In genomic region chr7:100493484-100494414, GRCm38 (mm10) we compare ENCODE assay signal across 8 mouse cellular contexts. TPM values are rescaled to one million over a fixed set of nuclear protein-coding genes. Genes with fewer than 3 reads are reported as not detected.
DNase-seq lines count a peak whose midpoint lies in the region; ATAC-seq and TF ChIP-seq lines count a peak whose summit lies in the region.

No protein-coding gene starts in this region.

- no peak for DNase-seq in gastrocnemius, adult 2 months
- no peak for DNase-seq in gastrocnemius, postnatal 36 days
- peak; percentile 71 for DNase-seq in adrenal gland, postnatal 14 days
- peak; percentile 41 for DNase-seq in kidney, adult 9 months
- peak; percentile 73 for DNase-seq in lung, postnatal 10 days
- peak; percentile 57 for DNase-seq in skeletal muscle tissue, adult 2 months (ENCODE audit: low read depth, low spot score)
- no peak for DNase-seq in gastrocnemius, postnatal 14 days

- TF ChIP-seq CTCF in gastrocnemius, adult 2 months (IDR thresholded peaks at IDR 0.05): no peak

- peak overlapping the region; percentile 78 for H3K4me3 ChIP-seq in gastrocnemius, adult 2 months

- intact Hi-C loops in gastrocnemius, adult 2 months (cut with DNase I): no loop called here
- intact Hi-C loops in gastrocnemius, postnatal 36 days (cut with DNase I): no loop called here
- intact Hi-C loops in gastrocnemius, postnatal 14 days (cut with DNase I; ENCODE audit: low total_unique reads): no loop called here

- ATAC-seq in granulocyte monocyte progenitor cell, adult 5-6 weeks (replicated peaks; ENCODE audit: poor library complexity, severe bottlenecking): peak; percentile 1; the same call in 1 of the 2 replicates

- H3K27ac ChIP-seq in gastrocnemius, adult 2 months: peak overlapping the region; percentile 83

RNA-seq across cellular contexts. Expression of gene Ucp2, which starts 0.6 kb away (rescaled TPM):
- 10 to 100 TPM; 17.4 to 27.2 TPM for total RNA-seq in gastrocnemius, adult 2 months (2021)
- 10 to 100 TPM; 29.8 to 36.9 TPM for total RNA-seq in gastrocnemius, postnatal 36 days (2021)
- 355 and 500 TPM in 2 replicates for total RNA-seq in adrenal gland, postnatal 14 days (2021)
- 413 and 551 TPM in 2 replicates for total RNA-seq in granulocyte monocyte progenitor cell, adult 5-6 weeks (2014; fragmentation: Nextera tagmentation)
- total RNA-seq in granulocyte monocyte progenitor cell, adult 5-6 weeks (2017): 97.5 and 99.2 TPM in 2 replicates
- total RNA-seq in gastrocnemius, postnatal 14 days (2021): 100 to 1,000 TPM; 121 to 126 TPM

RNA-seq across cellular contexts. Expression of gene Ucp3, which starts 21.0 kb away (rescaled TPM):
- total RNA-seq in gastrocnemius, adult 2 months (2021): 100 to 1,000 TPM; 141 to 174 TPM
- 100 to 1,000 TPM; 173 to 239 TPM for total RNA-seq in gastrocnemius, postnatal 36 days (2021)
- total RNA-seq in adrenal gland, postnatal 14 days (2021): 41.2 and 43.0 TPM in 2 replicates
- not detected in 2 replicates for total RNA-seq in granulocyte monocyte progenitor cell, adult 5-6 weeks (2014; fragmentation: Nextera tagmentation)
- not detected in 2 replicates for total RNA-seq in granulocyte monocyte progenitor cell, adult 5-6 weeks (2017)
- total RNA-seq in gastrocnemius, postnatal 14 days (2021): 100 to 1,000 TPM in 1 of 2 experiments, 10 to 100 TPM in 1; 58.1 to 197 TPM

RNA-seq across cellular contexts. Expression of gene Dnajb13, which starts 21.0 kb away (rescaled TPM):
- not detected for total RNA-seq in gastrocnemius, adult 2 months (2021)
- not detected for total RNA-seq in gastrocnemius, postnatal 36 days (2021)
- 0.30 TPM in 1 of 2 replicates, not detected in the other for total RNA-seq in adrenal gland, postnatal 14 days (2021)
- not detected in 2 replicates for total RNA-seq in granulocyte monocyte progenitor cell, adult 5-6 weeks (2014; fragmentation: Nextera tagmentation)
- not detected in 2 replicates for total RNA-seq in granulocyte monocyte progenitor cell, adult 5-6 weeks (2017)
- not detected for total RNA-seq in gastrocnemius, postnatal 14 days (2021)

RNA-seq across cellular contexts. Expression of gene Coa4, which starts 43.1 kb away (rescaled TPM):
- 10 to 100 TPM; 11.4 to 13.2 TPM for total RNA-seq in gastrocnemius, adult 2 months (2021)
- total RNA-seq in gastrocnemius, postnatal 36 days (2021): 10 to 100 TPM in 1 of 2 experiments, 1 to 10 TPM in 1; 9.1 to 10.4 TPM
- total RNA-seq in adrenal gland, postnatal 14 days (2021): 7.8 and 10.4 TPM in 2 replicates
- total RNA-seq in granulocyte monocyte progenitor cell, adult 5-6 weeks (2014; fragmentation: Nextera tagmentation): 5.4 and 14.1 TPM in 2 replicates
- total RNA-seq in granulocyte monocyte progenitor cell, adult 5-6 weeks (2017): 20.0 and 21.1 TPM in 2 replicates
- 10 to 100 TPM in 1 of 2 experiments, 1 to 10 TPM in 1; 9.7 to 10.9 TPM for total RNA-seq in gastrocnemius, postnatal 14 days (2021)

Comparison
In these comparisons a context has a peak if more than half of its experiments do, and no peak if none do; other contexts are left out.
1. DNase-seq: peak in adrenal gland, postnatal 14 days (single experiment), kidney, adult 9 months (single experiment), lung, postnatal 10 days (single experiment) and skeletal muscle tissue, adult 2 months (single experiment); none in gastrocnemius, adult 2 months (single experiment), gastrocnemius, postnatal 36 days (0 of 2) and gastrocnemius, postnatal 14 days (single experiment).
2. RNA of gene Ucp3, which starts 21.0 kb away (total RNA-seq): 173 to 239 TPM in gastrocnemius, postnatal 36 days, 58.1 to 197 TPM in gastrocnemius, postnatal 14 days, 141 to 174 TPM in gastrocnemius, adult 2 months and 41.2 to 43.0 TPM in adrenal gland, postnatal 14 days; not detected in granulocyte monocyte progenitor cell, adult 5-6 weeks; every median in the first group is over 10 times any median in the second.